Mouse (Mus musculus) c-Kit-positive CD71-positive TER-119-negative erythroid progenitor cells, embryonic 14.5 days (primary cell): ENCODE results near the gene Erbb3.

Source experiments
- DNase-seq: peaks from one replicate; pipeline ENCODE4 v3.0.0-alpha.2; 2013; ENCODE audit warnings: low read depth

Erbb3 gene

GRCm38 (mm10) chr10:128612433-128613153, 23.1 kb upstream of the Erbb3 start:
- DNase-seq: peak; percentile 87

- no peak for DNase-seq
These were observed 17.0 kb upstream of the Erbb3 start for GRCm38 (mm10) chr10:128606483-128606882.

GRCm38 (mm10) chr10:128602470-128603128, 13.1 kb upstream of the Erbb3 start:
- DNase-seq: no peak

DNA sequence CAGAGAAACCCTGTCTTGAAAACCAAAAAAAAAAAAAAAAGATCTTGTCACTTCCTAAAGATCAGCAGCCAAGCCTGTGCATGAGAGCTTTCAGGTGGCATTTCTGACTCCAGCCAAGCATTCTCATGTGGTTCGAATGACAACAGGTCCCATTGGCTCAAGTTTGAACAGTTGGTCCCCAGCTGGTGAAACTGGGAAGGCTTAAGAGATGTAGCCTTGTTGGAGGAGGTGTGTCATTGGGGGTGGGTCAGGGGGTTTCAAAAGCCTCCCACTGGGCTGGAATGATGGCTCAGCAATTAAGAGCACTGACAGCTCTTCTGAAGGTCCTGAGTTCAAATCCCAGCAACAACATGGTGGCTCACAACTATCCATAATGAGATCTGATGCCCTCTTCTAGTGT, 12.0 kb upstream of the Erbb3 start:
- no peak for DNase-seq

DNA sequence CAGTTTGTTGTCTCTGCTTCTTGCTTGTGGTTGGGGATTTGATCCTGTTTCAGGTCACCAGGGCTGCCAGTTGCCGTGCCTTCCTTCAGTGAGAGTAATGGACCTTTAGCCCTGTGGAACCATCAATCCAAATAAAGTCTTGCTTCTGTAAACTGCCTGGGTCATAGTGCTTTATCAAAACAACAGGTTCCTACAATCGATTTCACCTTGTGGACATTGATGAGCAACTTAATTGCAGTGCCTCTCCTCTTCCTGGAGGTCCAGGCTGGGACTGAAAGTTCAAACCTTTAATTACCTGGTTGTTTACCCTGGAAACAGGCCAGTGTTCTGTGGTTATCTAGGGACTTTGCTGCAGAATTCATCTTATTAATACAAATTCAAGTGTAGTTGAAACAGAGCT, 9.0 kb upstream of the Erbb3 start:
- no peak for DNase-seq

DNA sequence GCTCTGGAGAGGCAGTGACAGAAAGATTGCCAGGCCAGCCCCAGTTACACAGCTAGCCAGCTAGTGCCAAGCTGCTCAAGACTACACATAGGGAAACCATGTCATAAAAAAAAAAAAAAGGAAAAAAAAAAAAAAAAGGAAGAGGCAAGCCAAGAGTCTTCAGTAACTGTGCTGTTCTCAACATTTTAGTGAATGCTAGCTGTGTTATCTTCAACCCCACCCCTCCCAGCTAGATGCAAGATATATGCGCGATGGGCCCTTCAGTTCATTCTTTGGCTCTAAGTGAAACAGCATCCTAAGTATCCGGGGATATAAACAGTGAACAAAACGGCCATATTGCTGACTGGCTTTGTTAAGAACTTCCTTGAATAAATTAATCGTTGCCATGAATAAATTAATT, 3.3 kb upstream of the Erbb3 start:
- DNase-seq: no peak

DNA sequence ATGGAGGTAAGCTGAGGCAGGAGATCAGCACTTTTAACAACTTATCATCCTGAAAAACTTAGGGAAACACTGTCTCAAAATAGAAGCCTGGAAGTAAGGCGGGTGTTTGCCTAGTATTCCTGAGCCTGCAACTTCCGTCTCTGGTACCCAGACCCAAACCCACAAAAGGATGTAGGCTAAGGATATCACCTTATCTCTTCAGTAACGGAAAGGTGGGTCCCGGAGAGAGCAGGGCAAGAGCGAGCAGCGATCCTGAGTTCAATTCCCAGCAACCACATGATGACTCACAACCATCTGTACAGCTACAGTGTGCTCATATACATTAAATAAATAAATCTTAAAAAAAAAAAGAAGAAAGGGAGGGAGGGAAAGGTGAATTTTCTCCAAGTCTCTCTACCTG, 2.0 kb upstream of the Erbb3 start:
- no peak for DNase-seq

DNA sequence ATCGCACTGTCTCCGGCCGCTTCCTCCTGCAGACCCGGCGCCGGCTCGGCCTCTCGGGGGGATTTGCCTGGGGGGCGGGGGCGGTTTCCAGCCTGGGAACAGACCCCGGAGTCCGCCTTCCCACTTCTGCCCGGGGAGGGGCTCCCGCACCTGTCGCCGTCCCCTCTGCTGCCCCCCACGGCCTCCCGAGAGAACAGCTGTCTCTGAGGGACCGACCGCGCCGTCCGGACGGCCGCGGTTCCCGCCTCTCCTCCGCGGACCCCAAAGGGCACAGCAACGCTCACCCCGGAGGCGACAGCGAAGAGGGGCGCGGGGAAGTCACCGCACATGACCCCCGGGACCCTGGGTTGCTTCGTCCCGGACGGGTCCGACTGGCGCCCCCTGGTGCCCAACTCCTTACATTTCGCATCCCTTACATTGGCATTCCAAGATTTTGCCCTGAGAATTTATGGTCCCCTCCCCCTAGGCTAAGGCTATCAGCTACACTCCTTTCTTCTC, 790 bp upstream of the Erbb3 start:
- peak; percentile 16 for DNase-seq

- no peak for DNase-seq
These were observed 533 bp downstream of the Erbb3 start for GRCm38 (mm10) chr10:128588775-128589463.

DNA sequence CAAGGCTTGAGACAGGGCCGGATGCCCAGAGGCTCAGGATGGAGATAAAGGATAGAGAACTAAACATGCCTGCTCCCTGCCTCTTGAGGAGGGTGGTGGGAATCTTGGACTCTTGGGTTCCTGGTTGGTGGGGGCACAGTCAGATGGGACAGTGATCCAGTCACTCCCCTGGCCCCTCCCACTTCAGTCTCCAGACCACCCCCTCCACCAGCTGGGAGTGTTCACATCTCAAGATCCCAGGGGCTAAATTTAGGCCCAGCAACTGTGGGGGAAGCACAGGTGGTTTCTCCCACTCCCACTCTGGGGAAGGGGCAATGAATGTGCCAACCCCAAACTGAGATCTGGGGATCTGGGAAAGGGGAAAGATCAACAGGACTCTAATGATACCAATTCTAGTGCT, 1.3 kb downstream of the Erbb3 start:
- no peak for DNase-seq

DNA sequence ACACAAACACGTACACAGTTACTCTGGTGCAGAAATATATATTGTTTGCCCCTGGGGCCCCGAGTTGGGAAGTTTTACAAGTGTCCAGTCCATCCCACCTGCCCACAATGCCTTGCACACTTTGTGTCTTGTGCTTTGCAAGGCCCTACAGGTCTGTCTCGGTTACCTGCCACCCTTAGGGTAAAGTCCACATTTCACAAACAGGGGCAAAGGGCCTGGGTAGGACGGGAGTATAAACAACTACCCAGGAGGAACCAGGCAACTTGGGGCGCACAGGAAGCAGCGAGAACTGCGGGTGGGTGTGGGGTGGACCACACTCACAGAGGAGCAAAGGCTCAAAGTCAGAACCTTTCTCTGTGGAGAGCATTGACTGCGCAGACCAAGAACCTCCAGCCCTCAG, 1.8 kb downstream of the Erbb3 start:
- no peak for DNase-seq

DNA sequence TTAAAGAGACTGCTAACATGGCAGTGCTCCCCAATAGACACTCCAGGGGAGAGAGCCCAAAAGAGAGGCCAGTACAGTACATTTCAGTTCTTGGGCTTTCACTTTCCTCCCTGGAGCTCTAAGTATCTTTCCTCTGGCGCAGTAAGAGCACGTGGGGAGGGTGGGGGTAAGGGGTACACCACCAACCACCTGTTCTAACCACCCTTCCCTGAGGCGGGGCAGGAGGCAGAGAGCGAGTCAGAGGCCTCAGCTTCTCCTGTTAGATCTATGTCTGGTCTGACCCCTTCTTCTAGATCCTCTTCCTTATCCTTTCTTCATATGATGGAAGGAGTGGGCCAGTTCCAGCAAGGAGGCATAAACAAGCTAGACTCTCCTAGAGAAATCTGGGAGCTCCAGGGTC, 2.3 kb downstream of the Erbb3 start:
- DNase-seq: no peak

DNA sequence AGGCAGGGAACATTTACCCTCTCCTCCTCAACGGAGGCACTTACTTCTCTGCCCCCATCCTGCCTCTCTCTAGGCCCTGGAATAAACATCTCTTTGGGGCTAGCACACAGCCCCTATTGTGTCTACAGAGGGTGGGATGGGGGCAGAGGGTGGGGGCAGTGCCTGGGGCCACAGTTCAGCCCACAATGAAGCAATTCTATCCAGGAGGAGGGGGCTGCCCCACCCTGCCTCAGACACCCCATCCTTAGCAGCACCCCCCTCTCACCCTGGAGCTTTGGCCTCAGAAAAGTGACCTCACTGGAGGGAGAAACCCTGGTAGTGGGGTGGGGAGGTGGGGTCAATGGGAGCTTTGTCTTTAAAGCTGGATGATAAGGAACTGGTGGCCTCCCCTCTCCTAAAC, 2.9 kb downstream of the Erbb3 start:
- DNase-seq: no peak

DNA sequence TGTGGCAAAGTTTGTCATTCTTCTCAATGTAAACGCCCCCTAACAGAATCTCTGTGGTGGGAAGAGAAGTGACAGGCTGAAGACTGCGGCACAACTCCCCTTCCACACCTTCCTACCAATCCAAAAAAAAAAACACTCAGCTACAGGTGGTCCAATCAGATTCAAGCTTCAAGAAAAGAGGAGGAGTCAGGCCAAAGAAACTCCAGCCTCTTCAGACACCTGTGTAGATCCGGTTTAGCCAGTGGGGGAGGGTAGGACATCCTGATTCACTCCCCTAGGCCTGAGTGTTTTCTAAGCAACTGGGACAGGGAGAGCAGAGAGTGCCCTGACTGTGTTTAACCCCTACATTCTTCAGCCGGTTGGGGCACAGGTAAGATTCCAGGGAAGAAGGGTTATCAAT, 5.1 kb downstream of the Erbb3 start:
- no peak for DNase-seq

DNA sequence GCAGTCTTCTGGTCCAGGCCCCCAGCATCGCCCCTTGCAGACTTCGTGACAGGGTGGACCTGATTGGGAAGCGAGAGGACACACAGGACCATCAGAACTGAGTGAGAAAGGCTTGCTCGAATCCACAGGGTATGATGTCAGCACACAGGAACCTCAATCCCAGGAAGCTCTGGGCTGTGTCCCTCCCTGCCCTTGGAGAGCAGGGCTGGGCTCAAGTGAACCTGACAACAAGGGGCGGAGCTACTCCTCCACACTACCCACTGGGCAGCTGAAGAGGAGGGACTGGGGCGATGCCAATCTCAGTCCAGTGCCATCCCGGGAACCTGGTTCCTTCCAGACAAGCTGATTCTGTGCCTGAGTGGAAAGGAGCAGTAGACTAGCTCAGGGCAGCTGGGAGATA, 5.8 kb downstream of the Erbb3 start:
- DNase-seq: no peak

- no peak for DNase-seq
These were observed 9.7 kb downstream of the Erbb3 start for GRCm38 (mm10) chr10:128579731-128580130.

DNA sequence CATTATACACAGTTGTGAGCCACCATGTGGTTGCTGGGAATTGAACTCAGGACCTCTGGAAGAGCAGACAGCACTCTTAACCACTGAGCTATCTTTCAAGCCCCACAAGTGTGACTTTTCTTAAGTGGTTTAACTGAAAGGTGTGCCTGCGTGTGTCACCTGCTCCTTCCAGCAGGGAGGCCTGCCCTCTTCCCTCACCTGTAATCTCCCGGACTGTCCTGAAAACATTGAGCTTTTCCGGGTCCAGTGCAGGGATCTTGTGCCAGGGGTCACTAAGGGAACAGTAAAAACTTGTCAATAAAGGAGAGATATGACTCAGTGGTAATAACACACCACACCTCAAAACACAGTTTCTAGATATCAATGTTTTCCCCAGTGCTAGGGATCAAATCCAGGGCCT, 10.2 kb downstream of the Erbb3 start:
- DNase-seq: no peak

GRCm38 (mm10) chr10:128578330-128578729, 11.1 kb downstream of the Erbb3 start:
- DNase-seq: no peak

DNA sequence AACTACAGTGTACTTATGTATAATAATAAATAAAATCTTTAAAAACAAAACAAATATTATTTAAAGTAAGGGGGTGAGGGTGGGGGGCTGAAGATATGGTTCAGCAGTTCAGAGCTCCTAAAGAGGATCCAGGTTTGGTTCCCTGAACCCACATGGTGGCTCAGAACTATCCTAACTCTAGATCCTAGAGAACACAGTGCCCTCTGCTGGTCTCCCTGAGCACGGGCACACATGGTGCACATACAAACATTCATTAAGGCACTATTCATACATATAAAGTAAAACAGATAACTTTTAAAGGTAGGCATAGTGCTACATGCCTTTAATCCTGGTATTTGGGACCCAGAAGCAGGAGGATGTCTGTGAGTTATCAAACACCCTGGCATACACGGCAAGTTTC, 14.4 kb downstream of the Erbb3 start:
- DNase-seq: no peak

DNA sequence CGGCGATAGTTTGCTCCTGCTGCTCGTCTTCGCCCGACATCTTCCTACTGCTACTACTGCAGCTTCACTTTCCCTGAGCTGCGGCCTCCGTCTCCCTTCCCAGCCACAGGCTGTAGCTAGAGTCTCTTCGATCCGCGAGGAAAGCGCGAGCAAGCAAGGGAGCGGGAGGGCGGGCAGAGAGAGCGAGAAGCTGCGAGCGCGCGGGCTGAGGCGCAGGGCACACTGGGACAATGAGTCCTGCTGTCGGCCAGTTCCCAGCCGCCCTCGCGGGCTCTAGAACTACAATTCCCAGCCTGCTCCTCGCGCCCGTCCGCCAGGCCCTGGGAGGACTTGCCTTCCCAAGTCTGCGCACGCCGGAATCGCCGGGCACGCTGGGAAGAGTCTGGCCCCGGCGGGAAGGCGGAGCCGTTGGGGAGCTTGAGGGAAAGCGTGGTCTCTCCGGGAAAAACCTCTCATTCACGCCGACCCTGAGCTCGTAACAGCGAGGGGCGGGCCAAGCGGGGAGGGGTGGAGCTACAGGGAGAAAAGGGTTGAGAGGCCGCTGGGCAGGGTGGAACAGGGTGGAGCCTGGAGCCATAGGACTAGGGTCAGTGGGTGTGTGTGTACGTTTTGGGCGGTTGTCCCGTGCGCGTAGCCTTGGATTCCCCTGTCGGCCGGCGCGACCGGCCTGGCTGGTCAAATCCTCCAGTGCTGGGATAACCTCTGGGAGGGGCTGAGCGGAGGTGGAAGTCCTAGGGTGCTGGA, 23.5 kb downstream of the Erbb3 start, which contains the start of gene Pa2g4:
Pa2g4 (minus strand) TSS at position 200 of the 744 bp plus-strand sequence.
- DNase-seq: peak; percentile 98

DNA sequence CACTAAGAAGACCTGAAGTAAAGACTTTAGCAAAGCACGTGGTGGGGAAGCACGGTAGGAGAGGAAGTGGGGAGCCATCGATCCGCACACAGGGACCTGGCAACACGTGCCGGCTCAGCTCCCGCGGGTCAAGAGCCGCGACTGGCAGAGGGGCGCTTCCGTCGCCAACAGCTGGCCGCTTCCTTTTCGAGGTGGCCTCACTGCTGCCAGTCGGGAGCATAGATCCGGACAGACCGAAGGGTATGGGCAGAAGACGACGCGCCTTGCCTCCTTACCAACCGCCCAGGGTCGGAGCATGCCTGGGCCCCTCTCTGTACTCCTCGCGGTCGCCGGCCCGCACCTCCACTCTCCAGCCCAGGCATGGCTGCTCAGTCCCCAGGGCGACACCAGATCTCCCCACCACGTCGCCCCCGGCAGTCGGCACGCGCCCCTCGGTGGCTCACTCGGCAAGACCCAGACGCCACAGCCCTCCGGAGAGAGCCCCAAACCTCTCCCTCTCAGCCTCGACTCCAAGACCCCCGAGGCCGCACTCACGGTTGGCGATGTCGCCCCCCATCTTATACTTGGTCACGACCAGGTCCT, 24.2 kb downstream of the Erbb3 start:
- DNase-seq: no peak

GRCm38 (mm10) chr10:128563544-128563943, 25.9 kb downstream of the Erbb3 start:
- no peak for DNase-seq
